Mouse (Mus musculus): ENCODE data around the gene Nutf2-ps1. TPM values are rescaled to one million over a fixed set of nuclear protein-coding genes. Genes with fewer than 3 reads are reported as not detected.

Nutf2-ps1 gene
- polyA plus RNA-seq, 1 experiment from 2014 or later: 295 TPM

DNA sequence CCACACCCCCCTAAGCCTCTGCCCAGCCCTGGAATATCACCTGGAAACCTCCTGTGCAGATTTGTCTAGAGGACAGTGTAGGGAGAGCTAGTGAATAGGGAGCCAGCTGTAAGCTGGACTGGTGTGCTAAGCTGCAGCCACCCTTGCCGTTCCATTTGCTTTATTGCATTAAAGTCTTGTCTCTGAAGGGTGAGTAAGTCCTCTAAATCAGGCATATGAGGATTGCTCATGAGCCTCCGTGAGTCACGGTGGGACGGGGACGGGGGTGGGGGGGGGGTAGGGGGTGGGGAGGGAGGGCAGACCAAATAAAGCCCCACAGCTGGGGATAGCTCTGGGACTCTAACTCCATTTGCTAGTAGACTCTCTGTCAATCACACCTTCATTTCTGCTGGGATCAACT lies 45.3 kb downstream of the Nutf2-ps1 start:
- Histone ChIP-seq H3K9ac (no peak overlapping the region), H3K36me3 (no peaks in the 10 kb centered on the region), H3K4me2 (no peak overlapping the region), H3K9me3 (no peaks in the 10 kb centered on the region), H3K4me1 (replicated peaks) (peaks cover 7% of the 10 kb centered on the region), H3K4me3 (no peak overlapping the region), H3K27ac (replicated peaks) (no peak overlapping the region), H3K27me3 (no peaks in the 10 kb centered on the region)
- 42% methylated on average over 5 of the region's 5 CpGs for WGBS
- ATAC-seq (ENCODE audit: low read depth): no peak

GRCm38 (mm10) chr19:53539296-53539695 lies 49.6 kb downstream of the Nutf2-ps1 start:
- Histone ChIP-seq H3K4me1 (replicated peaks) (0 out of 2 replicates have a peak, but pooled peaks cover 7% of the 10 kb centered on the region), H3K27ac (replicated peaks) (no peak overlapping the region), H3K4me2 (no peak overlapping the region), H3K9me3 (no peaks in the 10 kb centered on the region), H3K4me3 (no peak overlapping the region), H3K9ac (no peak overlapping the region), H3K27me3 (no peaks in the 10 kb centered on the region), H3K36me3 (no peaks in the 10 kb centered on the region)
- no peak for ATAC-seq (ENCODE audit: low read depth)
- WGBS: 87% methylated on average over 3 of the region's 3 CpGs

DNA sequence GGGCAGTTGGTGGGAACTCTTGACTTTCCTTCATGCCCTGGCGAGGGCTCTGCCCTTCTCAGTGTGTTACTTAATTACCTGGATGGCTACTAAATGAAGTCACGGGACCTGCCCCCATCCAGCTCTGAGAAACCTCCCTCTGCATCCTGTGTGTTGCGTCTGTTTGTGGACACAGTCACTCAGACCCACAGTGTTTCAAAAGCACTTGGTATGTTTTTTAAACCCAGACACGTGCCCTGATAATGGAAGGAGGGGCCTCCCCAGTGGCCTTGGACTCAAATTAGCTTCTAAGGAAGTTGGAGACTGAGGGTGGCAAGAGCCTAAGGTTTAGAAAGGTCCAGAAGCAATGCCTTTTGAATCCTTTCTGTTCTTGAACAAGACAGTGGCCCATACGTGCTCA lies 50.1 kb downstream of the Nutf2-ps1 start:
- Histone ChIP-seq H3K27me3 (no peaks in the 10 kb centered on the region), H3K9ac (no peak overlapping the region), H3K4me2 (no peak overlapping the region), H3K4me3 (no peak overlapping the region), H3K27ac (replicated peaks) (no peak overlapping the region), H3K36me3 (no peaks in the 10 kb centered on the region), H3K4me1 (replicated peaks) (0 out of 2 replicates have a peak, but pooled peaks cover 7% of the 10 kb centered on the region), H3K9me3 (no peaks in the 10 kb centered on the region)
- WGBS: 70% methylated on average over 5 of the region's 5 CpGs
- no peak for ATAC-seq (ENCODE audit: low read depth)

Other genes with a start within 250 kb of the Nutf2-ps1 start
- gene Gm10197, start 217.3 kb downstream of the Nutf2-ps1 start, polyA plus RNA-seq (2015; fragmentation: Nextera tagmentation; extraction: Ambion mirVana): not detected in 2 replicates
- gene Smndc1, start 198.5 kb downstream of the Nutf2-ps1 start, polyA plus RNA-seq (2015; fragmentation: Nextera tagmentation; extraction: Ambion mirVana): 37.5 and 55.4 TPM in 2 replicates
- 2.7 TPM in 2 replicates for gene Dusp5, start 60.0 kb downstream of the Nutf2-ps1 start, polyA plus RNA-seq (2015; fragmentation: Nextera tagmentation; extraction: Ambion mirVana)
- 60.4 and 69.3 TPM in 2 replicates for gene Smc3, start 11.3 kb upstream of the Nutf2-ps1 start, polyA plus RNA-seq (2015; fragmentation: Nextera tagmentation; extraction: Ambion mirVana)
- gene Rbm20, start 88.2 kb upstream of the Nutf2-ps1 start, polyA plus RNA-seq (2015; fragmentation: Nextera tagmentation; extraction: Ambion mirVana): 0.47 and 0.88 TPM in 2 replicates